Mouse (Mus musculus) heart, embryonic 14.5 days (tissue): Measurements from ENCODE around the gene Zmym4. TPM values are rescaled to one million over a fixed set of nuclear protein-coding genes. Genes with fewer than 3 reads are reported as not detected.

Source experiments
- ATAC-seq: fragments of 200-750 bp; cut with Nextera tagmentation; 2 replicates; pipeline ENCODE4 v1.8.0; 2017; ENCODE audit warnings: low read depth, moderate TSS enrichment; ENCODE audit not compliant: insufficient number of reproducible peaks, insufficient read depth, low FRiP score
- H3K27ac ChIP-seq, 2 experiments: fragments of 200-500 bp in 1 of 2; fragments of 300-500 bp in 1 of 2; sonication (generic) in 1 of 2; replicated peaks in 1 of 2; 2 replicates each; pipeline ENCODE4 v1.5.1; 2012 to 2014; ENCODE audit warnings: low read depth in 2 of 2, low read length in 2 of 2, control low read depth in 1 of 2, mild to moderate bottlenecking in 1 of 2, mixed read lengths in 1 of 2; ENCODE audit not compliant: control insufficient read depth in 1 of 2, insufficient read depth in 1 of 2
- H3K27me3 ChIP-seq: fragments of 300-500 bp; sonication (generic); 2 replicates; pipeline ENCODE4 v1.6.1; 2014; ENCODE audit warnings: mild to moderate bottlenecking, low read length, control low read depth; ENCODE audit not compliant: control insufficient read depth, insufficient read depth
- H3K36me3 ChIP-seq: fragments of 300-500 bp; sonication (generic); 2 replicates; pipeline ENCODE4 v1.6.1; 2014; ENCODE audit warnings: mild to moderate bottlenecking, control low read depth, low read length, mixed read lengths; ENCODE audit not compliant: control insufficient read depth, insufficient read depth
- H3K4me1 ChIP-seq, 2 experiments: fragments of 200-500 bp in 1 of 2; fragments of 300-500 bp in 1 of 2; sonication (generic) in 1 of 2; 2 replicates each; pipeline ENCODE4 v1.6.1; 2012 to 2014; ENCODE audit warnings: low read length in 2 of 2, control low read depth in 1 of 2, mixed read lengths in 1 of 2; ENCODE audit not compliant: control insufficient read depth in 2 of 2, insufficient read depth in 2 of 2
- H3K4me2 ChIP-seq: fragments of 300-500 bp; sonication (generic); 2 replicates; pipeline ENCODE4 v1.6.1; 2014; ENCODE audit warnings: mild to moderate bottlenecking, low read length
- H3K4me3 ChIP-seq, 2 experiments: fragments of 200-500 bp in 1 of 2; fragments of 300-500 bp in 1 of 2; sonication (generic) in 1 of 2; 2 replicates each; pipeline ENCODE4 v1.5.1; 2012 to 2014; ENCODE audit warnings: low read length in 2 of 2, mild to moderate bottlenecking in 2 of 2, control low read depth in 1 of 2, low read depth in 1 of 2, moderate library complexity in 1 of 2; ENCODE audit not compliant: control insufficient read depth in 1 of 2, insufficient read depth in 1 of 2
- H3K9ac ChIP-seq: fragments of 300-500 bp; sonication (generic); 2 replicates; pipeline ENCODE4 v1.6.1; 2014; ENCODE audit warnings: mild to moderate bottlenecking, low read length
- H3K9me3 ChIP-seq: fragments of 300-500 bp; sonication (generic); 2 replicates; pipeline ENCODE4 v1.6.1; 2016; ENCODE audit warnings: low read length, control low read depth; ENCODE audit not compliant: control insufficient read depth
- WGBS: fragments of 180-500 bp; shearing (Covaris S2); extraction: QIAGEN DNeasy Blood & Tissue Kit; methylation state at CpG from one replicate; pipeline ENCODE4 v1.1.7; 2014; 5-methylcytosine and 5-hydroxymethylcytosine counted together
- polyA plus RNA-seq: library from polyadenylated mRNA; unstranded; fragments of >200 nt; fragmentation: Nextera tagmentation; extraction: Ambion mirVana; gene quantifications from 2 replicates; pipeline ENCODE4 v1.2.1, GENCODE M21; 2014

The Zmym4 gene
- polyA plus RNA-seq, 1 experiment from 2014 or later: 17.8 TPM

GRCm38 (mm10) chr4:126889879-126890278 lies 78.1 kb downstream of the Zmym4 start:
- Histone ChIP-seq H3K27ac (no peak overlapping the region), H3K9ac (no peak overlapping the region), H3K9me3 (no peaks in the 10 kb centered on the region), H3K4me3 (no peak overlapping the region), H3K4me1 (no peaks in the 10 kb centered on the region), H3K27me3 (no peaks in the 10 kb centered on the region), H3K36me3 (peaks cover 75% of the 10 kb centered on the region), H3K4me2 (no peak overlapping the region)
- WGBS: 83% methylated on average over 8 of the region's 8 CpGs
- ATAC-seq: no peak

- Histone ChIP-seq H3K4me1 (no peaks in the 10 kb centered on the region), H3K4me2 (no peak overlapping the region), H3K27me3 (no peaks in the 10 kb centered on the region), H3K9me3 (no peaks in the 10 kb centered on the region), H3K4me3 (no peak overlapping the region), H3K36me3 (peaks cover 67% of the 10 kb centered on the region), H3K9ac (no peak overlapping the region), H3K27ac (no peak overlapping the region)
- no peak for ATAC-seq
- WGBS: 53% methylated on average over 1 of the region's 1 CpGs
These were observed 82.0 kb downstream of the Zmym4 start for GRCm38 (mm10) chr4:126885953-126886352.

- ATAC-seq: no peak
- no peak overlapping the region for H3K27ac ChIP-seq
- H3K4me3 ChIP-seq: no peak overlapping the region
- no peak overlapping the region for H3K9ac ChIP-seq
- WGBS: 95% methylated on average over 5 of the region's 5 CpGs
- no peak overlapping the region for H3K4me2 ChIP-seq
- H3K4me1 ChIP-seq: no peaks in the 10 kb centered on the region
- no peaks in the 10 kb centered on the region for H3K9me3 ChIP-seq
- H3K27me3 ChIP-seq: no peaks in the 10 kb centered on the region
- peaks cover 69% of the 10 kb centered on the region for H3K36me3 ChIP-seq
These were observed 84.3 kb downstream of the Zmym4 start for GRCm38 (mm10) chr4:126883602-126884001.

- Histone ChIP-seq H3K4me3 (no peak overlapping the region), H3K27ac (no peak overlapping the region), H3K4me1 (no peaks in the 10 kb centered on the region), H3K27me3 (no peaks in the 10 kb centered on the region), H3K9ac (no peak overlapping the region), H3K9me3 (no peaks in the 10 kb centered on the region), H3K36me3 (peaks cover 80% of the 10 kb centered on the region), H3K4me2 (no peak overlapping the region)
- WGBS: 87% methylated on average over 5 of the region's 5 CpGs
- ATAC-seq: no peak
These were observed 88.2 kb downstream of the Zmym4 start for GRCm38 (mm10) chr4:126879560-126880275.

GRCm38 (mm10) chr4:126872717-126873116 lies 95.2 kb downstream of the Zmym4 start:
- Histone ChIP-seq H3K36me3 (peaks cover 76% of the 10 kb centered on the region), H3K4me1 (no peaks in the 10 kb centered on the region), H3K27ac (no peak overlapping the region), H3K4me3 (no peak overlapping the region), H3K9ac (no peak overlapping the region), H3K4me2 (no peak overlapping the region), H3K27me3 (no peaks in the 10 kb centered on the region), H3K9me3 (no peaks in the 10 kb centered on the region)
- WGBS: 74% methylated on average over 7 of the region's 7 CpGs
- ATAC-seq: no peak

- Histone ChIP-seq H3K9ac (no peak overlapping the region), H3K4me2 (no peak overlapping the region), H3K4me3 (no peak overlapping the region), H3K27ac (no peak overlapping the region), H3K9me3 (no peaks in the 10 kb centered on the region), H3K36me3 (peaks cover 78% of the 10 kb centered on the region), H3K27me3 (no peaks in the 10 kb centered on the region), H3K4me1 (no peaks in the 10 kb centered on the region)
- ATAC-seq: no peak
- 87% methylated on average over 12 of the region's 12 CpGs for WGBS
These were observed 99.2 kb downstream of the Zmym4 start for GRCm38 (mm10) chr4:126868699-126869098.

GRCm38 (mm10) chr4:126861514-126862266 lies 106.2 kb downstream of the Zmym4 start:
- Histone ChIP-seq H3K9ac (no peak overlapping the region), H3K36me3 (peaks cover 66% of the 10 kb centered on the region), H3K4me1 (no peaks in the 10 kb centered on the region), H3K4me3 (no peak overlapping the region), H3K27me3 (no peaks in the 10 kb centered on the region), H3K9me3 (no peaks in the 10 kb centered on the region), H3K27ac (no peak overlapping the region), H3K4me2 (no peak overlapping the region)
- WGBS: 75% methylated on average over 11 of the region's 11 CpGs
- no peak for ATAC-seq
